Mouse (Mus musculus) limb, embryonic 11.5 days (tissue): ENCODE data around the gene Gbp8. TPM values are rescaled to one million over a fixed set of nuclear protein-coding genes. Genes with fewer than 3 reads are reported as not detected.

ENCODE experiments used
- ATAC-seq: fragments of 200-750 bp; cut with Nextera tagmentation; 2 replicates; pipeline ENCODE4 v1.8.0; 2017; ENCODE audit warnings: low read depth; ENCODE audit not compliant: insufficient number of reproducible peaks, low FRiP score, low TSS enrichment
- DNase-seq: peaks from one replicate; pipeline ENCODE4 v3.0.0-alpha.2; 2015; ENCODE audit warnings: low spot score
- H3K27ac ChIP-seq: fragments of 300-500 bp; sonication (generic); replicated peaks from 2 replicates; pipeline ENCODE4 v1.5.1; 2014; ENCODE audit warnings: low read depth, mild to moderate bottlenecking, low read length
- H3K27me3 ChIP-seq: fragments of 300-500 bp; sonication (generic); 2 replicates; pipeline ENCODE4 v1.6.1; 2014; ENCODE audit warnings: mild to moderate bottlenecking, low read length, mixed read lengths; ENCODE audit not compliant: control insufficient read depth, insufficient read depth
- H3K36me3 ChIP-seq: fragments of 300-500 bp; sonication (generic); 2 replicates; pipeline ENCODE4 v1.6.1; 2014; ENCODE audit warnings: mild to moderate bottlenecking, low read length, moderate library complexity, mixed read lengths; ENCODE audit not compliant: control insufficient read depth, insufficient read depth
- H3K4me1 ChIP-seq: fragments of 300-500 bp; sonication (generic); 2 replicates; pipeline ENCODE4 v1.6.1; 2014; ENCODE audit warnings: low read length, mixed read lengths; ENCODE audit not compliant: control insufficient read depth, insufficient read depth
- H3K4me2 ChIP-seq: fragments of 300-500 bp; sonication (generic); 2 replicates; pipeline ENCODE4 v1.6.1; 2014; ENCODE audit warnings: low read depth, mild to moderate bottlenecking, moderate library complexity; ENCODE audit not compliant: severe bottlenecking
- H3K4me3 ChIP-seq: fragments of 300-500 bp; sonication (generic); 2 replicates; pipeline ENCODE4 v1.5.1; 2014; ENCODE audit warnings: low read depth, low read length
- H3K9ac ChIP-seq: fragments of 300-500 bp; sonication (generic); 2 replicates; pipeline ENCODE4 v1.6.1; 2014; ENCODE audit warnings: mild to moderate bottlenecking, low read length
- H3K9me3 ChIP-seq: fragments of 300-500 bp; sonication (generic); 2 replicates; pipeline ENCODE4 v1.6.1; 2016; ENCODE audit warnings: low read length; ENCODE audit not compliant: control insufficient read depth
- WGBS: fragments of 180-500 bp; shearing (Covaris S2); extraction: QIAGEN DNeasy Blood & Tissue Kit; methylation state at CpG from one replicate; pipeline ENCODE4 v1.1.7; 2014; 5-methylcytosine and 5-hydroxymethylcytosine counted together
- polyA plus RNA-seq: library from polyadenylated mRNA; unstranded; fragments of >200 nt; fragmentation: Nextera tagmentation; extraction: Ambion mirVana; gene quantifications from 2 replicates; pipeline ENCODE4 v1.2.1, GENCODE M21; 2014

Gbp8 gene
- polyA plus RNA-seq, 1 experiment from 2014 or later, result not detected

- no peak overlapping the region for H3K4me3 ChIP-seq
- no peaks in the 10 kb centered on the region for H3K27me3 ChIP-seq
- H3K27ac ChIP-seq, result no peak overlapping the region
- no peaks in the 10 kb centered on the region for H3K4me1 ChIP-seq
- no peaks in the 10 kb centered on the region for H3K36me3 ChIP-seq
- 88% methylated on average over 1 of the region's 1 CpGs for WGBS
- no peak for ATAC-seq
- H3K9ac ChIP-seq, result no peak overlapping the region
- DNase-seq, result no peak
- H3K9me3 ChIP-seq, result no peaks in the 10 kb centered on the region; the same call in 1 of the 2 replicates
- no peak overlapping the region for H3K4me2 ChIP-seq
Observed at GRCm38 (mm10) chr5:105012551-105012950, 126.8 kb downstream of the Gbp8 start.

DNA sequence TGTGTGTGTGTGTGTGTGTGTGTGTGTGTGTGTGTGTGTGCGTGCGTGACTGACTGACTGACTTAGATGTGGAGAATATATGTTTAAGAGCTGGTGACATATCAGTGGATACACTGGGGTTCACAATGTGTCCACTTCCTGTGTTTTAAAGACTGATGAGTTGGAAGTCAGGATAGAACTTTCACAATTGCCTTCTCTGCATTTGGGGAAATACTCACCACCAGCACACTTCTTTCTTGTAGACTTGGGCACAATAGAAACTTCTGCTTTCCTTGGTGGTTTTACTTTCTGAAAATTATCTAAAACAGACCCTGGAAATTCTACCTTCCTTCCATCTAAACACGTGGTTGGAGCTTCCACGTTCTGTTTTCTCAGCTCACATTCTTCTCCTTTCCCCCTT is 127.8 kb downstream of the Gbp8 start:
- Histone ChIP-seq H3K9me3 (no peaks in the 10 kb centered on the region; the same call in 1 of the 2 replicates), H3K4me3 (no peak overlapping the region), H3K4me2 (no peak overlapping the region), H3K36me3 (no peaks in the 10 kb centered on the region), H3K4me1 (no peaks in the 10 kb centered on the region), H3K27ac (no peak overlapping the region), H3K9ac (no peak overlapping the region), H3K27me3 (no peaks in the 10 kb centered on the region)
- DNase-seq (no peak), ATAC-seq (no peak)
- 86% methylated on average over 4 of the region's 4 CpGs for WGBS

GRCm38 (mm10) chr5:105010376-105010775 is 129.0 kb downstream of the Gbp8 start:
- H3K4me3 ChIP-seq, result no peak overlapping the region
- no peak overlapping the region for H3K27ac ChIP-seq
- no peaks in the 10 kb centered on the region for H3K27me3 ChIP-seq
- H3K36me3 ChIP-seq, result no peaks in the 10 kb centered on the region
- no peak for ATAC-seq
- no peak overlapping the region for H3K9ac ChIP-seq
- no peaks in the 10 kb centered on the region for H3K4me1 ChIP-seq
- no peak overlapping the region for H3K4me2 ChIP-seq
- DNase-seq, result no peak
- no peaks in the 10 kb centered on the region for H3K9me3 ChIP-seq

- Histone ChIP-seq H3K9me3 (no peaks in the 10 kb centered on the region), H3K9ac (no peak overlapping the region), H3K27ac (no peak overlapping the region), H3K4me3 (no peak overlapping the region), H3K4me1 (no peaks in the 10 kb centered on the region), H3K4me2 (no peak overlapping the region), H3K36me3 (no peaks in the 10 kb centered on the region), H3K27me3 (no peaks in the 10 kb centered on the region)
- DNase-seq (no peak), ATAC-seq (no peak)
- 94% methylated on average over 2 of the region's 2 CpGs for WGBS
Observed at GRCm38 (mm10) chr5:104989411-104989810, 149.9 kb downstream of the Gbp8 start.

DNA sequence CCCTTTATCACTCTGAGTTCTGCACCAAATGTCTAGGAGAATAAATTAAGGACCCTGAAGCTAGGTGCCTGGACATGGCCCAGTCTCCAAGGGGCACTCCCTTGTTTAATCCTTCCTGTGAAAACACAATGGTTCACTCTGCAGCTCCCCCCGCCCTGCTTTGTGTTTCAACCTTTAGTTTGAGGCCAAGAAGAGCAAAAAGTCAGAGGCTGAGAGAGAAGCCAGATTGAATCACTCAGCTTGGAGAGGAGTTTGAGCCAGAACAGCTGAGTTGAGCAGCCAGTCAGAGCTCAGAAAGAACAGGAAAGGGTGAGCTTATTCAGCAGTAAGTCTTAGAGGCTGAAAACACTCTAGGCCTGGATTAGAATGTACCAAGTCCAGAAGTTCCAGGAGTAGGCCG is 151.3 kb downstream of the Gbp8 start:
- Histone ChIP-seq H3K4me1 (no peaks in the 10 kb centered on the region), H3K4me2 (no peak overlapping the region), H3K36me3 (no peaks in the 10 kb centered on the region), H3K9me3 (no peaks in the 10 kb centered on the region), H3K9ac (no peak overlapping the region), H3K27ac (no peak overlapping the region), H3K4me3 (no peak overlapping the region), H3K27me3 (no peaks in the 10 kb centered on the region)
- no peak for ATAC-seq
- no peak for DNase-seq
- WGBS, result 81% methylated on average over 2 of the region's 2 CpGs

DNA sequence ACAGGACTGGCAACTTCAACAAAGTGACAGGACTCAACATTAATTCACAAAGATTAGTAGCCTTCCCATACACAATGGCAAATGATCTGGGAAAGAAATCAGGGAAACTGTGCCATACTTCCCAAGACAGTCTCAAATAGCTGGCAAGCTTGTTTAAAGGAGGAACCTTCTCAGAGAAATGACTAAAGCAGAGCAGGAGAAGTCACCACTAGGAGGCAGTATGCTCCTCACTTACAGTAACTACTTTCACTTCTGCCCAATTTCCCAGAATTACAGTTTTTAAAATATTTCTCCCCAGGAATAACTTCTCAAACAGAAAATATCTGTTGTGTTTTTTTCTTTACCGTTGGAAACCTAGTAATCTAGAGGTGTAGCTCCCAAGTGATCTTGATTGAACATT is 152.6 kb downstream of the Gbp8 start:
- Histone ChIP-seq H3K36me3 (no peaks in the 10 kb centered on the region), H3K4me2 (no peak overlapping the region), H3K4me3 (no peak overlapping the region), H3K4me1 (no peaks in the 10 kb centered on the region), H3K9ac (no peak overlapping the region), H3K9me3 (no peaks in the 10 kb centered on the region), H3K27me3 (no peaks in the 10 kb centered on the region), H3K27ac (no peak overlapping the region)
- no peak for ATAC-seq
- 56% methylated on average over 1 of the region's 1 CpGs for WGBS
- no peak for DNase-seq

- Histone ChIP-seq H3K4me3 (no peak within 1 kb of the TSS), H3K4me1 (no peaks in the 10 kb centered on the region), H3K9ac (no peak within 1 kb of the TSS), H3K4me2 (peak within 1 kb of the TSS; percentile 5; the same call in 1 of the 2 replicates), H3K27me3 (no peaks in the 10 kb centered on the region), H3K27ac (no peak within 1 kb of the TSS), H3K36me3 (no peaks in the 10 kb centered on the region), H3K9me3 (no peaks in the 10 kb centered on the region)
- 23% methylated on average over 12 of the region's 12 CpGs for WGBS
- DNase-seq (no peak), ATAC-seq (no peak)
Observed at GRCm38 (mm10) chr5:104982535-104982934, 156.8 kb downstream of the Gbp8 start, which contains the start of gene Abcg3. Gene Abcg3, minus strand, starts transcription at chr5:104982718.

- H3K4me1 ChIP-seq, result no peaks in the 10 kb centered on the region
- H3K9ac ChIP-seq, result no peak overlapping the region
- no peaks in the 10 kb centered on the region for H3K9me3 ChIP-seq
- H3K4me2 ChIP-seq, result no peak overlapping the region
- H3K36me3 ChIP-seq, result no peaks in the 10 kb centered on the region
- DNase-seq, result no peak
- H3K4me3 ChIP-seq, result no peak overlapping the region
- H3K27me3 ChIP-seq, result no peaks in the 10 kb centered on the region
- no peak overlapping the region for H3K27ac ChIP-seq
- 72% methylated on average over 2 of the region's 2 CpGs for WGBS
- no peak for ATAC-seq
Observed at GRCm38 (mm10) chr5:104979040-104979513, 160.3 kb downstream of the Gbp8 start.
